Mouse (Mus musculus): Measurements from ENCODE around the gene Hyal1. TPM values are rescaled to one million over a fixed set of nuclear protein-coding genes. Genes with fewer than 3 reads are reported as not detected.
A peak's percentile ranks its signal among the peaks of the same experiment; 100 is the strongest.

Gene Hyal1
- total and polyA plus RNA-seq, 2 experiments, result 33.2 to 43.4 TPM

- Histone ChIP-seq H3K79me2 (ENCODE audit: control insufficient read depth, insufficient read depth, low read length) (no peaks in the 10 kb centered on the region), H3K27ac (replicated peaks; ENCODE audit: insufficient read depth, low read depth, low read length) (peak within 1 kb of the TSS; percentile 25; the same call in 1 of the 2 replicates), H3K4me1 (ENCODE audit: control insufficient read depth, insufficient read depth, low read length) (peaks cover 2% of the 10 kb centered on the region; the same call in 1 of the 2 replicates), H3K9ac (ENCODE audit: low read depth, low read length) (no peak within 1 kb of the TSS), H3K36me3 (ENCODE audit: control insufficient read depth, insufficient read depth, low read length) (no peaks in the 10 kb centered on the region), H3K4me3 (ENCODE audit: insufficient read depth, low read depth, low read length) (no peak within 1 kb of the TSS), H3K27me3 (ENCODE audit: control insufficient read depth, insufficient read depth, low read length) (no peaks in the 10 kb centered on the region)
- TF ChIP-seq CTCF (IDR thresholded peaks at IDR 0.05; ENCODE audit: low read depth, low read length), result no peak
- TF ChIP-seq POLR2A (IDR thresholded peaks at IDR 0.05; ENCODE audit: extremely low read depth, insufficient read depth, low read length), result 0 out of 2 replicates have a peak, but pooled peaks have one; percentile 3
- DNase-seq (ENCODE audit: extremely low read depth, low read depth, low spot score), result peak; percentile 59
- WGBS, result 46% methylated on average over 12 of the region's 12 CpGs
Measured at GRCm38 (mm10) chr9:107608741-107609432, 32.2 kb downstream of the Hyal1 start, which contains the start of gene Sema3b. Sema3b (minus strand) TSS chr9:107609229.

DNA sequence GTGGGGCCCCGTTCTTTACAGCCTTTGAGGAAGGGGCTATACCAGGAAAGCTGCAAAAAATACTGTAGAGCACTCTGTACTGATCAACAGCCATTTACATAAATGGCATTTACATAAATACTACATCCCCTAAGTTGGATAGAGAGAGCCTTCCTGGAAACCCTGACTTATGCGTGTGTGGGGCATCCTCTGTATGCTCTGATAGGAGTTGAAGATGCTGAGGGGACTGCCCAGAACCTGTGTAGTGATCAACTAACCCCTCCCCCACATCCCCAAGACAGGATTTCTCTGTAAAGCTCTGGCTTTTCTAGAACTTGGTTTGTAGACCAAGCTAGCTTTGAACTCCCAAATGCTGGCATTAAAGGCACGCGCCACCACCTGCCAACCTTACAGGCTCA lies 32.7 kb downstream of the Hyal1 start:
- no peak overlapping the region for H3K27ac ChIP-seq (replicated peaks; ENCODE audit: insufficient read depth, low read depth, low read length)
- H3K4me3 ChIP-seq (ENCODE audit: insufficient read depth, low read depth, low read length), result no peak overlapping the region
- no peak for DNase-seq (ENCODE audit: extremely low read depth, low read depth, low spot score)
- no peaks in the 10 kb centered on the region for H3K27me3 ChIP-seq (ENCODE audit: control insufficient read depth, insufficient read depth, low read length)
- TF ChIP-seq CTCF (IDR thresholded peaks at IDR 0.05; ENCODE audit: low read depth, low read length) (no peak), POLR2A (IDR thresholded peaks at IDR 0.05; ENCODE audit: extremely low read depth, insufficient read depth, low read length) (no peak)
- no peaks in the 10 kb centered on the region for H3K36me3 ChIP-seq (ENCODE audit: control insufficient read depth, insufficient read depth, low read length)
- no peaks in the 10 kb centered on the region for H3K79me2 ChIP-seq (ENCODE audit: control insufficient read depth, insufficient read depth, low read length)
- WGBS, result 81% methylated on average over 4 of the region's 4 CpGs
- peaks cover 2% of the 10 kb centered on the region; the same call in 1 of the 2 replicates for H3K4me1 ChIP-seq (ENCODE audit: control insufficient read depth, insufficient read depth, low read length)
- H3K9ac ChIP-seq (ENCODE audit: low read depth, low read length), result no peak overlapping the region

DNA sequence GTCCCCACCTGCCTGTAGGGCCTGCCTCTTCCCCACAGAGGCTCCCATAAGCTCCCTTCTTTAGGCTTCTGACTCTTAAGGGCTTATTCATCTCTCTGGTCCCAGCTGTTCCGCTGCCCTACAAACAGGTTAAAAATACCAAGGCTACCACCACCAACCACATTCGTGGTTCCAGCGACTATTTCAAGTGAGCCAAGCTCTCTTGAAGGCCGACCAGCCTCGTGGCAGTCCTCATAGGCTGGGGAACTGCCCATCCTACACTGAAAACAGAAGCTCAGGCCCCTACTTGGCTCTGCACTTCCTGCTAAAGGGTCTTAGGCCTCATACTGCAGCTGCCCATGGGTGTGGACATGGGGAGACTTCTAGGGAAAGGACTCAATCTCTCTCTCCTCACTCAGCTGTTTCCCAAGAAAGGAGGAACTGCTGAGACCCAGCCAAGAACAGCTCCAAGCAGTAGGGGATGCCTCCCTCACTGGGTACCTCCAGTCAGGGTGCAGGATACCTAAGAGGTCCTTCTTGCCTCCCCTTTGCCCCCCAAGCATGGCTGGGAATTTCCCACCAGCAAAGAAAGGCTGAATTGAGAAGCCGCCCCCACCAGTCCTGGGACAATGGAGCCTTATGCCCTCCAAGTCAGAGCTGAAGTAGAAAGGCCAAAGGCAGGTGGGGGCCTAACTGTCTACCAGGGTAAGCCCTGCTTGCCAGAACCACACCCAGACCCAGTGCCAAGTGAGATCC lies 34.9 kb downstream of the Hyal1 start:
- TF ChIP-seq POLR2A (IDR thresholded peaks at IDR 0.05; ENCODE audit: extremely low read depth, insufficient read depth, low read length) (no peak), CTCF (IDR thresholded peaks at IDR 0.05; ENCODE audit: low read depth, low read length) (no peak)
- Histone ChIP-seq H3K4me3 (ENCODE audit: insufficient read depth, low read depth, low read length) (no peak overlapping the region; the same call in 1 of the 2 replicates), H3K4me1 (ENCODE audit: control insufficient read depth, insufficient read depth, low read length) (peaks cover 2% of the 10 kb centered on the region; the same call in 1 of the 2 replicates), H3K27me3 (ENCODE audit: control insufficient read depth, insufficient read depth, low read length) (no peaks in the 10 kb centered on the region), H3K9ac (ENCODE audit: low read depth, low read length) (peak overlapping the region; percentile 73; the same call in 1 of the 2 replicates), H3K79me2 (ENCODE audit: control insufficient read depth, insufficient read depth, low read length) (no peaks in the 10 kb centered on the region), H3K27ac (replicated peaks; ENCODE audit: insufficient read depth, low read depth, low read length) (peak overlapping the region; percentile 81), H3K36me3 (ENCODE audit: control insufficient read depth, insufficient read depth, low read length) (no peaks in the 10 kb centered on the region; the same call in 1 of the 2 replicates)
- DNase-seq (ENCODE audit: extremely low read depth, low read depth, low spot score), result no peak
- WGBS, result 87% methylated on average over 6 of the region's 6 CpGs

DNA sequence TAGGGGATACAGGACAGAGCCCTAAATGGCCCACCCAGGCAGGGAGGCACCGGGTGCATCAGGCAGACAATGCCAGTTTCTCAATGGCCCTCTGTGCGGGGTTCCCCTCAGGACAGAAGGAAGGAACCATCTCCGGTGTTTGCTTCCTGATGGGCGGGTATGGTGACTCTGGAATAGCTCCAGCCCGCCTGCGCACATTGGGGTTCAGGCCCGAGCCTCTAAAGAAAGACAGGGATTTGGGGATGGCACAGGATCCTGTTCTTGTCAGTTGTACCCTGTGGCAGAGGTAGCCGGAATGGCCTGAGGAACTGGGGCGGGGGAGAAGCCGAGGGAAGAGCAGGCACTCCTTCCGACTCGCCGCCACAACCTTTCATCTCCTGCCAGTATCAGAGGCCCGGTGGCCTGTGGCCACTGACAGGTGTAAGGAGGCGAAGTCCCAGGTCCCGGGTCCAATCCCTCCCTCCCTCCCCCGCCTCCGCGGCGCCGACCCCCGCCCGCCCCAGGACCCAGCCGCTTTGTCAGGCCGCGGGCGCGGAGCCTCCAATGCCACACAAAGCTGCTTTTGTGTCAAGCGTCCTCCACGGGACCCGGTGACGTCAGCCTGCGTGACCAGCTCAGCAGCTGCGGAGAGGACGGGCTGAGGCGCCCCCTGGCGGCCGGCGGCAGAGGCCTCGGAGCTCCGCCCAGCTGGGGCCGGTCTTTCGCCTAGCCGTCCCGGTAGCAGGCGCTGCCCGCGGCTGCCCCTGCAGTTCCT lies 35.6 kb downstream of the Hyal1 start:
- Histone ChIP-seq H3K36me3 (ENCODE audit: control insufficient read depth, insufficient read depth, low read length) (no peaks in the 10 kb centered on the region; the same call in 1 of the 2 replicates), H3K27me3 (ENCODE audit: control insufficient read depth, insufficient read depth, low read length) (no peaks in the 10 kb centered on the region), H3K27ac (replicated peaks; ENCODE audit: insufficient read depth, low read depth, low read length) (peak overlapping the region; percentile 81), H3K9ac (ENCODE audit: low read depth, low read length) (peak overlapping the region; percentile 73), H3K4me1 (ENCODE audit: control insufficient read depth, insufficient read depth, low read length) (peaks cover 2% of the 10 kb centered on the region; the same call in 1 of the 2 replicates), H3K4me3 (ENCODE audit: insufficient read depth, low read depth, low read length) (peak overlapping the region; percentile 46), H3K79me2 (ENCODE audit: control insufficient read depth, insufficient read depth, low read length) (no peaks in the 10 kb centered on the region)
- WGBS, result under 1% methylated on average over 41 of the region's 48 CpGs
- TF ChIP-seq CTCF (IDR thresholded peaks at IDR 0.05; ENCODE audit: low read depth, low read length), result peak; percentile 89
- peak; percentile 65; the same call in 1 of the 2 replicates for TF ChIP-seq POLR2A (IDR thresholded peaks at IDR 0.05; ENCODE audit: extremely low read depth, insufficient read depth, low read length)
- DNase-seq (ENCODE audit: extremely low read depth, low read depth, low spot score), result peak; percentile 81

GRCm38 (mm10) chr9:107612945-107613569 lies 36.3 kb downstream of the Hyal1 start:
- no peak overlapping the region for H3K4me3 ChIP-seq (ENCODE audit: insufficient read depth, low read depth, low read length)
- H3K79me2 ChIP-seq (ENCODE audit: control insufficient read depth, insufficient read depth, low read length), result no peaks in the 10 kb centered on the region
- H3K9ac ChIP-seq (ENCODE audit: low read depth, low read length), result peak overlapping the region; percentile 19
- H3K27me3 ChIP-seq (ENCODE audit: control insufficient read depth, insufficient read depth, low read length), result no peaks in the 10 kb centered on the region
- TF ChIP-seq POLR2A (IDR thresholded peaks at IDR 0.05; ENCODE audit: extremely low read depth, insufficient read depth, low read length), result no peak
- no peak for TF ChIP-seq CTCF (IDR thresholded peaks at IDR 0.05; ENCODE audit: low read depth, low read length)
- no peaks in the 10 kb centered on the region; the same call in 1 of the 2 replicates for H3K36me3 ChIP-seq (ENCODE audit: control insufficient read depth, insufficient read depth, low read length)
- no peak for DNase-seq (ENCODE audit: extremely low read depth, low read depth, low spot score)
- WGBS, result 12% methylated on average over 12 of the region's 12 CpGs
- H3K4me1 ChIP-seq (ENCODE audit: control insufficient read depth, insufficient read depth, low read length), result peaks cover 2% of the 10 kb centered on the region; the same call in 1 of the 2 replicates
- H3K27ac ChIP-seq (replicated peaks; ENCODE audit: insufficient read depth, low read depth, low read length), result peak overlapping the region; percentile 41

All from liver, adult 2 months (tissue).